Mouse (Mus musculus) NIH3T3 (cell line): ENCODE data around the gene Mfsd4a.

Source experiments
- DNase-seq: peaks from one replicate; pipeline ENCODE4 v3.0.0-alpha.2; 2012; ENCODE audit warnings: low read depth

Mfsd4a gene

DNA sequence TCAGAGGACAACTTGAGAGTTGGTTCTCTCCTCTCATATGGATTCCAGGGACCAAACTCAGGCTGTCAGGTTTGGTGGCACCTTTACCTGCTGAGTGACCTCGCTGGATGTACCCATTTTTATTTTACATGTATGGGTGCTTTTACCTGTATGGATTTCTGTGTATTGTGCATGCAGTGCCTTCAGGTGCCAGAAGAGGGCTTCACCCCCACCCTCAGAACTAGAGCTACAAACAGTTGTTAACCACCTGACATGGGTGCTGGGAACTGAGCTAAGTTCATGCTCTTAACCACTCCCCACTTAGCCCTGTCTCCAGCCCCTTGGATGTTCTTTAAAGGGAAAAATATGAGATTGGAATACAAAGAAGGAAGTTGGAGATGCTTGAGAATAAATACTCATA, 53.1 kb downstream of the Mfsd4a start:
- DNase-seq, result no peak

DNA sequence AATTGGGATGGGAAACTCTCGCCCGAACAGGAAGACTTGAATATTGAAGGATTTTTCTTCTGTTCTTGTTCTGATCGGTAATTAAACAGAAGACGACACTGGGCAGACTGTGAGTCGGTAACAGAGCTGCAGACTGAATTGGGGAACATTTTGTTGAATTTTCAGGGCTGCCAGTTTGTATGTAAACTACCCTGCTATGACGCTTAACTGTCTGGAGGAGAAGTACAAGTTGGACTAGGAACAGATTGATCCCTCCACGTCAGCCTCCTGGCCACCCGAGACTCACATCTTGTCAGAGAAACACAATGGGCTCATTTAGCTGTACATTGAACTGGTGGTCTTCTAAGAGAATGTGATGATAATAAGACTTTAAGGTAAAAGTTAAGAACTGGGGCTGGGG, 55.0 kb downstream of the Mfsd4a start:
- no peak for DNase-seq

DNA sequence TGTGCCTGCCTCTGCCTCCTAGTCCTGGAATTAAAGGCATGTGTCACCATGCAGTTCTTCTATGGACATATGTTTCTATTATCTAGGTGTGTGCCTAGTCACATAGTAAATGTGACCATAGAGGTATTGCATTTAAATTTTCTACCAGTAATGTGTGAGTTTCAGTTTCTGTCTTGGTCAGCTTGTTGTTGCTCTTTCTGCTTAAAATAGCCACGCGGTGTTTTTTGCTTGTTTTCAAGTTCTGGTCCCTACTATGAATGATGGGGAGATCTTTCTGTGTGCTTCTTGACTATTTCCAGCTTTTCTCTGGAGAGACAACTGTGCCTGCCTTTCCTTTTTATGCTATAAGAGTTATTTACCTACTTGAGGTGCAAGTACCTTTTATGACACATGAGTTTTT, 56.1 kb downstream of the Mfsd4a start:
- DNase-seq, result no peak

DNA sequence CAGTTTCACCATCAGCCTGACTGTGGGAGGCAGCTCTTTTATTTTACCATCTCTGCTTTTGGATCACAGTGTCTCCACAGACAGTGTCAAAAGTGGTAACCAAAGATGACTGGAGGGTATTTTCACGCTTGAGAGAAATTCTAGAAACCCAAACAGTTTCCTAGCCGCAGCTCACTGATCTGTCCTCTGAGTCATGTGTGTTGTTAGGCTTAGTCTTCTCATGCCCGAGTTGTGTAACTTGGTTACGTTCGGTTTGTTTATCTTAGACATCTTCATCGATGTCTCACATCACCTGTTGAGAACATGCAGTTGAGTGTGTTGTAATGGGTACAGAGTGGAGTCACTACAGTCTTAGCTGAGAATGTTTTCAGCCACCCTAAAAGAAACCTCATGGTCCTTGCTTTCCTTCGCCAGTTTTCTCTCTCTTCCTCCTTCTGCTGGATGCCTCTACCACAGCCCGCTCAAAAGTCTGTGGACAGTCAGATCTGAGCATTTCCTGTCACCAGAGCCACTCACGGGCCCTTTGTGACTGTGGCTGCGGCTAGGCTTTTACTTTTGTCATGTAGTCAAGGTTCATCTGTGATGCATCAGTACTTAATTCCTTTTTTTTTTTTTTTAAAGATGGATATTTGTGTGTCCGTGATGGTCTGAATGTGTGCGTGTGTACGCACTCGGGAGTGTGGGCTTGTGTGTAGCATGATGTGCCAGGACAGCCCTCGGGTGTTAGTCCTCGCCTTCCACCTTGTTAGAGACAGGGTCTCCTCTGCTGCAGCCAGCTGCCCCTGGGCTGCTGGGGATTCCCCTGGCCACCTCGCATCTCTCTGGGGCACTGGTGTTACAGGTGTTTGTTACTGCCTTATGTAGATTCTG, 57.0 kb downstream of the Mfsd4a start:
- peak; percentile 74 for DNase-seq

DNA sequence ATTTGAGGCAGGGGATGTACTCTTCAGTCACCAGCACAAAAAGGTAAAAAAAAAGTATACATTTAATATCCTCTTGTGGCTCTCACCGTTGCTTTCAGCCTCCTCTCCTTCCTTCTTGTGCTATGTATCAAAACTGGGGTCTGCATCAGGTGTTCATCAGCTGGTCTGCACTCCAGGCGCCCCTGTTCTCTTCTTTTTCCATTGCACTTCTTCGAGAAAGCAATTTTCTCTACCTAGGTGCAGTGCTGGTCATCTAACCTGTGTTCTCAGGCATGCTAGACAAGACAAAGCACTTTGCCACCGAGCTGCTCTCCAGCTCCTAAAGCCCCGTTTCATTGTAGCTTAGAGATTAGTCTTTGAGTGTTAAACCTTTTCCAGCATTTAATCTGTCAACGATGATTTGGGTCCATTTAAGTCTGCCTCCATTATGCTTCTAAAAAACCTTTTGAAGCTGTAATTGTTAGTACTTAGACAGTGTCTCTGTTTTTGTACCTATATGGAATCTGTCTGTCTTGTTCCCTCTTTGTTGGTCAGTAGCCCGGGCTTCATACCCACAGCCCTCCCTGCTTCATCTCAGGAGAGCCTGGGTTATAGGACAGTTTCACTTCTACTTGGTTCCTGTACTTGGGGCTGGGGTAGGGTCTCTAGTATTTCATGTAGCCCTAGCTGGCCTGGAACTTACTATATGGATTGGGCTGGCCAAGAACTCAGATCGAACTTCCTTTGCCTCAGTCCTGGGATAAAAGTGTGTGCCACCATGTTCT, 58.8 kb downstream of the Mfsd4a start:
- no peak for DNase-seq

DNA sequence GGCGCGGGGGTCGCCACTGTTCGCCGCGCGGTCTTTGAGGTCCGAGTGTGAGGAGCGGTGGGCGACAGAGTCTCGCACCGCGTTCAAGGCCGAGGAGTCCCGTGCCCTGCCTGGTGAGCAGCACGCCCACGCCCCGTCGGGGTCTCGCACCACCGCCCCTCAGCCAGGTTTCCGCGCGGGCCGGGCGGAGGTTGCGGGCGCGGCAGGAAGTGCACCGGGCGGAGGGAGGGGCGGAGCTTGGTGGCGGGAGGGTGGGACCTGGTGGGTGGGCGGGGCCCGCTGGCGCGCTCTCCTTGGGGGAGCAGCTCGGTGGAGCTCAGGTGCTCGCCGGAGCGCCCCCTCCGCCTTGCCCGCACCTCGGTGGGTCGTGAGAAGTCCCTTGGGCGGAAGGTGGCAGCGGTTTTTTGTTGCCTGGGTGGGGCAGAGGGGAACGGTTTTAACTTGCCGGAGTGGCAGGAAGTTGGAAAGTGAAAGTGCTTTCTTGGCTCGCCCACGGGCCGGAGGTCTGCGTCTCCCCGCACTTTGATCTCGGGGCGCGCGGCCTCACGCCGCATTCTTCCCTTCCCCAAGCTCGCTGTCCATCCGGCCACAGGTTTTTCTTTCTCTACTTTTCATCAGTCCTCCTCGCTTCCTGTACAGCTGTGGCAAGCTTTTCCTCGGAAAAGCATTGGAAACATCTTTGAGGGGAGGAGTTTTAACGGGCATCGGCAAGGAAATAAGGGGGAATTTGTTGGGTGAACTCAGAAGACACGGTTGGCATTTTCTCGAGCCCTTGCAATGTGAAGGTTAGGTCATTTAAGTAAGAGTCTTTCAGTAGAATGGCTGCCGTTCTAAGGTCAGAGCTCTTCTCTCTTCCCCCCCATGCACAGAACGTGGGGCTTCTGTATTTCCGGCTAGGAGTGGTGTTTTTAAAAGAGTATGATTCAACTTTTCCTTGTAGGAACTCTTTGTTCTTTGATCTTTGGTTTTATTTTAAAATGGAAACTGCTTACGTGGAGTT, 59.7 kb downstream of the Mfsd4a start:
- peak; percentile 95 for DNase-seq

DNA sequence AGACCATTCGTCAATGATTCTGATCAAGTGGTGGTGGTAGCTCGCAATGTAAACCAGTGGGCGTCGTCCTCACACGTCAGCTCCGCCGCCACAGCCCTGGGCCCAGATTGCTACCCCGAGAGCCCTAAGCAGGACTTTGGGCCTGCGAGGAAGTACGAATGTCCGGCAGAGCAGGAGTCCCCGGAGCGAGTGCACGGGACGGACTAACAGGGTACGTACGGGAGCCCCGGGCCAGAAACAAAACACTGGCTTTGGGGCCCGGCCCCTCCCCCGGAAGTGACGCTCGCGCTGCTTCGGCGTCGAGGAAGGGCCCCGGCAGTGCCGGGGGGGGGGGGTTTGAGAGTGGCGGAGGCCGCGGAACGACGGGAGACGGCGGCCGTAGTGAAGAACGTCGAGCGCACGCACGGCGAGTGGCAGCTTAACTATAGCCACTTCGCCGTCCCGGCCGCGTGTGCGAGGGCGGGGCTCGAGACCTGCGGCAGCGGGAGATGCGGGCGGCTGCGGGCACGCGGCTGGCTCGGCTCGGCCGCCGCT, 60.5 kb downstream of the Mfsd4a start, which contains the start of gene Elk4:
TSS of gene Elk4 (plus strand) at position 326 of the 534 bp plus-strand sequence.
- peak; percentile 96 for DNase-seq

DNA sequence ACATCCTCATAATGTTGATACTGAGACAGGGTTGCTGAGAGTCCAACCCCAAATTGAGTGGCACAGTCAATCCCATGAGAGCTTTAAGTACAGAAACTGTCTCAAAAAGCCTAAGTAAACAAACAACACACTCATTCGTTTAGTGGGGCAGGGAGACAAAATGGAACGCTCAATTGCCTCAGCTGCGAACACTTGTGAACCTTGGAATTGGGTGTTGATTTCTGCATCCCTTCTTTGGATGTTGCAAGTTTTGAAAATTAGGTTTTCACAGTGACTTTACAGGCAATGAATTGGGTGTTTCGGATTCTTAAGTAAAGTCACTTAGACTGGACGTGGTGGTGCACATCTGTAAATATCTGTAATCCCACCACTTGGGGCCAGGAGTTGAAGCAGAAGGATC, 61.1 kb downstream of the Mfsd4a start:
- peak; percentile 48 for DNase-seq

DNA sequence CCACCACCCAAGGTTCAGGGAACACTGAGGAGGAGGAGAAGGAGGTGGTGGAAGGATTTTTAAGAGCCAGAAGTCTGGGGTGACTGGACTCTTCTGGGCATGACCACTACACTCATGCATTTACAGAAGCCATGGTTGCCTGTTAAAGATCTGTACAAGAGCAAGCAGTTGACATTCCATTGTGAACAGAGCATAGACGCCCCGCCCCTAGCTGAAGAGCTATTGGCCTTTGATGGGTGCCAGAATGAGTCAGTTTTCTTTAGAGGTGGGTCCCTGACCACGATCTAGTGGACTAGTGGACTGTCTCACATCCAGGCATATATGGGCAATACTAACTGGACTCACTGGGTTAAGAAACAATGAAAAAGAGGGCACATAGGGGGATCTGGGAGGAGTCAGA, 61.8 kb downstream of the Mfsd4a start:
- DNase-seq, result peak; percentile 83

DNA sequence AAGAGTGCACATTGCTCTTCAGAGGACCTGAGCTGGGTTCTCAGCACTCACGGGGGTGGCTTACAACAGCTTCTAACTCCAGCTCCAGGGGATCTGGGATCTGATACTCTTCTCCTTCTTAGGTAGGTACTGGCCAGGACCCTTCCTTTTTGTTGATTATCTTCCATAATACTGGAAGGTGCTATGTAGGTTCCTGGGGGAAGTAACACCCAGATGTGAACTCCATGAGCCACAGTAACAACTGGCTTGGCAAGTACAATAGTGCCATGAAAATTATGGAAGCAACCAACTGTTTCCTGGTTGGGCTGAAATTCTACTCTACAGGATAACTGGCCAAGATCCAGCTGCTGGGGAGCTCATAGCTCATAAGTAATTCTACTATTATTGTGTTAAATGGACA, 62.4 kb downstream of the Mfsd4a start:
- peak; percentile 58 for DNase-seq

DNA sequence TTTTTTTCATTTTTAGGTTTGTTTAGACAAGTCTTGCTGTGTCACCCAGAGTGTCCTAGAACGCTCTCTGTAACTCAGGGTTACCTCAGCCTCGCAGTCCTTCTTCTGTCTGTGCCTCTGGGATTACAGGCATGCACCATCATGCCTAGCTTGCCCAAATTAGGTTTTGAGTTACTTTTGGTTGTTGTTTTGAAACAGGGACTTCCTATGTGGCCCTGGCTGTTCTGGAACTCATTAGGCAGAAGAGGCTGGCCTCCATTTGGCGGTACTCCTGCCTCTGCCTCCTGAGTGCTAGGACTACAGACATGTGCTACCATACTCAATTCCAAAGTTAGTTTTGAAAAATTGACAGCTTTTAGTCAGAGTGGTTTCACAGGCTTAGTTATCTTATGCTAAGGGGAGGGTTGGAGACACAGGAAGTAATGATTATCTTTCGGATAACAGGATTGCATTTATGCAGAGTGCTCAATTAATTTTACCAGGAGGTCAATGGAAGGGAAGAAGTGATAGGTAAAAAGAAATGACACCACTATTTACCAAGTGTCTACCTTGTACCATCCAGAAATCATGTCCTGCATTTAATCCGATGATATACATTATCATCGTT, 63.2 kb downstream of the Mfsd4a start:
- DNase-seq, result no peak

DNA sequence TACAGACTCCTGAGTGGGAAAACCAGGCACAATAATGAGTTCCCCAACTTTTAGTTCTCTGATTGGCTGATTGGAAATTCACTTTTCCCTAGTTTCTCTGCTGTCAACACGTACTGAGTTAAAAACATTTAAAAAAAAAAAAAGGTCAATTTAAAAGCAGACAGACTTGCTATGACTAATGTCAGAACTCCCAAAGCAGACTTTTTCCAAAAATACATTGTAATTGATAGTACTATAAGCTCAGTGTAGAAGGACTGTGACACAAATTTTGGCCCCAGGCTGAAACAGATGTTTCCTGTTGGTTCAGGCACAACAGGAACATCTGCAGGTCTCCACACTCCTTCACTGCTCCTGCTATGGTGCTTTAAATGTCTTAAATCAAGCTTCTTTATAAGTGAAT, 64.0 kb downstream of the Mfsd4a start:
- DNase-seq, result peak; percentile 59

DNA sequence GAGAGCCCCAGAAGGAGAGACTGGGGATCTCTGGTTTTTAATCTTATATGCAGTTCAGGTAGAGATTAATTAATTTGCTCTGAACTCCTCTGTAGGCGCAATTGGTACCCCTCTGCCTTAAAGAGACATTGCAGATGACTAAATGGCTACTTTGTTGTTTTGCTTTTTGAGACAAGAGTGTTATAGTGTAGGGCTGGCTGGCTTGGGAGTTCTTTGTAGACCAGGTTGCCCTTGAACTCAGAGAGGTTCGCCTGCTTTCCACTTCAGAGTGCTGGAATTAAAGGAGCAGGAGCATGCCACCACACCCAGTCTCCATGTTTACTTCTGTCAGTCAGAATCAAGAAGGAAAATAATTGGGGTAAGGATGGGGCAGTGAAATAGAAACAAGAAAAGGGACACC, 64.8 kb downstream of the Mfsd4a start:
- DNase-seq, result no peak

DNA sequence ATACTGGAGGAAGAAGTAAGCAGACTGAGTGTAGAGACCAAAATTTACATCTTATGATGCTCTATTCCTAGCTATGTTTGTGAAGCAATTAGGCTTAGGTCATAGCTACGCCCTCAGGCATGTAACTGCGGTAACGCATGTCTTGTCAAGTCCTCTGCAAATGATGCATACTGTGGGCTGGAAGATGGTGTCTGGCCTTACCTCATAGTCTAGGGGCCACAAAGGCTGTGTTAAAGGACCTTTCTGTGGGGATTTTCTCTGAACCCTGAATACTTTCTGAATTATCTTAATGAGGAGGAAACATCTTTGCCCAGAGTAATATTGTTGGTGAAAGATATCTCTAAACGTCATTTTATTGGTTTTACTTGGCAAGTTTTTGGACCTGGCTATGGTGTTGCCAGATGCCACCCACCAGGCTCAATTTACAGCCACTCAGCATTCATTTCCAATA, 66.0 kb downstream of the Mfsd4a start:
- no peak for DNase-seq

DNA sequence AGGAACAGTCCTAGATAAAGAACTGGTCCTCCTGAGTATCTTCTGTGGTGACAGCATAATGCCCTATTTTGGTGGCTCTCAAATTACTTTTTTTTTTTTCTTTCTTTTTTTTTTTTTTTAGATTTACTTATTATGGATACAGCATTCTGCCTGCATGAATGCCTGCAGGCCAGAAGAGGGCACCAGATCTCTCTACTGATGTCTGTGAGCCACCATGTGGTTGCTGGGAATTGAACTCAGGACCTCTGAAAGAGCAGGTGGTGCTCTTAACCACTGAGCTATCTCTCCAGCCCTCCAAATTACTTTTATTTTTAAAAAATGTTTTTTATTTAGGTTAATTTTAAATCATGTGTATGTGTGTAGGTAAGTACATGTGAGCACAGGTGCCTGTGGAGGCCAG, 67.4 kb downstream of the Mfsd4a start:
- DNase-seq, result peak; percentile 37

DNA sequence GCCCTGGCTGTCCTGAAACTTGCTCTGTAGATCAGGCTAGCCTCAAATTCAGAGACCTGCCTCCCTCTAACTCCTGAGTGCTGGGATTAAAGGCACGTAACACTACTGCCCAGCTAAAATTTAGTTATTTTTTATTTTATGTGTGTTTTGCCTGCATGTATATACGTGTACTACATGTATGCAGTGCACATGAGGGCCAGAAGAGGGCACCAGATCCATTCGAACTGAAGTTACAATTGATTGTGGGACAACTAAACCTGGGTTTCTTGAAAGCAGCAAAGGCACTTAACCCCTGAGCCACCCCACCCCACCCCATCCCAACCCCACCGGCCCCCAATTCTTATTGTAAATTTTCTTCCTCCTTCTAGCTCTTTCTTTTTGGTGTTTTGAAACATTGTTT, 72.8 kb downstream of the Mfsd4a start:
- peak; percentile 80 for DNase-seq

DNA sequence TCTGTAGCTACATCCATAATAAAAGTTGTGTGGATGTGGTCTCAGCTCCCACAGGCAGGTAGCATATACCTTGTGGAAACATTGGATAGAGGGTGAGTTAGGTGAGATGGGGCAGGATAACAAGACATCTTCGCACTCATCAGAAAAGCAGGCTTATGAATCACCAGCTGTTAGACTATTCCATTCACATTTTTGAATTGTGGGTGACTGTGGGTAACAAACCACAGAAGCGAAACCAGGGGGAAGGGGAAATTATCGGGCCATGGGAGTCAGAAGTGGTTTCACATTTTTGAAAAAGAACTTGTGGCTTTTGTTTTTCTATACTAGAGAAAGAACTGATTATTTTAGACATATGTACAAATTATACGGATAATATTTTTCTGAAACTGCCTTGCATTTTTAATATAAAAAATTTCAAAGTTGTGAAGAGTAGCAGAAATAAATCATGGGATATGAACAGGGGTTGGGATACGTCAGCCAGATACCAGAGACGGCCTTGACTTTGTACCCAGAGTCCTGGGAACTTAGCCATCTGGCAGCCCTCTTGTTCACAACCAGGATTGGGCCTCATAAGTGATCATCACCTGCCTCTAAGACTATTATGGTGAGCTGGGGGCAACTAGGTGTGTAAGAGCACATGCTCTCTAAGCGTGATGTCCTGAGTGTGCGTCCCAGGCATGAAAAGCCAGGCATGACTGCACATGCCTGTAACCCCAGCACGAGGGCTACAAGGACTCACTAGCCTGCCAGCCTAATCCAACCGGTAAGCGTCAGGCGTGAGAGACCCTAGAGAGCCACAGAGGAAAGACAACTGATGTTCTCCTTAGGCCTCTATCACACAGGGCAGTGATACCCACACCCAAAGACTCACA, 74.5 kb downstream of the Mfsd4a start:
- no peak for DNase-seq

DNA sequence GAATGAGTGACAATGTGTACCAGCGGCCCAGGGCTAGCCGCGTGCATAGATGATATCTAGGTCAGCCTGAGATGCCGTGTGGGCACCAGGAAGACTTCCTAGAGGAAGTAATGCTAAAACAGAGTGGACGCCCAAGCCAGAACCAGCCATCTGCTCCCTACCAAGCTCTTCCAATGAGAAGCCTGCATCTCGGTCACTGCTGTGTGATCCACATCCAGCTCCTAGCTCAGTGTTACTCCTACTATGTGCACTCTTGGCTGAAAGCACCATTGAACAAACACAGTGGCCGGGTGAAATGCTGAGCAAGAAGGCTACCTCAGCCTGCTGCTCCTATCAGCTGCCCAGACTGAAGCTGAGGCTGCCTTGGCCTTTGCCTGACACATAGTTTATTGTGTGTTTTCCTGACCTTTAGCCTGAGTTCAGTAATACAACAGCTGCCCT, 75.3 kb downstream of the Mfsd4a start:
- DNase-seq, result no peak

DNA sequence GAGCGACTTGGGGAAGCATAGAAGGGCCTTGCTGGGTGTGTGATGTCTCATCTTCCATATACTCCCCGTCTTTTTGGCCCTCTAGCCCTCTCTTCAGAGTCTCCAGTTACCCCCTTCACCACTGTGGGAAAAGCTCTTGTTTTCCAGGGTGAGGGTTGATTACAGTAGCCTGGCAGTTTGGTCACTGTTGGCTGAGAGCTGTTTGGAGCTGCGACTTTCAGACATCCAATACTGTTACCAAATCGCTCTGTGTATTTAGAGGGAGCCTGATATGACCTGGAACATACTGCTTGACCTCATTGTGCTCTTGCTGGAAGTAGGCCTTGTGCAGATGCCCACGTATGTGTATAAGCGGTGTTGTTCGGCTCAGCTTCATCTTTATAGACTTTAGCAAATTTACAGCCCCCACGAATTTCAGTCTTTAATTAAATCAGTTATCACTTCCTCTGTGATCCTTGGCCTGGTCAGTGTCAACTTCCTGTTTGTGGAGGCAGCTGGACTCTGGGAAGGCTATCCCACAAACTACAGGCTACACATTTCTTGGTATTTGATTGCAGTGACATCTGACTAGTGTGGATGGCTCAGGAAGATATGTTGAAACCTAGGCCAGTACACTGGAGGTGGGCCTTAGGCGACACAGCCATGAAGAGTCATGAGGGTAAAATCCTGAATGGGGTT, 77.6 kb downstream of the Mfsd4a start:
- DNase-seq, result no peak

DNA sequence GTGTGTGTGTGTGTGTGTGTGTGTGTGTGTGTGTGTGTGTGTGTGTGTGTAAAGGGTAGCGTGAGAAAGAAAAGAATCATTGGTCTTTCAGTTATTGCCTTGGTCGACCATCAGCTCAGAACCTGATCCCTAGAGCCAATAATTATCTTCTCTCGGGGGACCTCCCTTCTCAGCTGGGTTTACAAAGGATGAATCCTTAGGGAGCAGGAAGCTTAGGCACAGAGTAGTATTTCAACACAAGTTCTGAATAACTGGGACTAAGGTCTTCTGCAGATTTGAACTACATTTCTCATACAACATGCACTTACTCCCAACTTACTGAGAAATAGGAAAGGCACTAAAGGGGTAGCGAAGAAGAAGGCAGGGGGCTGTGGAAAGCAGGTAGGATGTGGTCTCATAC, 78.4 kb downstream of the Mfsd4a start:
- DNase-seq, result no peak
